Mouse (Mus musculus): Measurements from ENCODE around the gene Ifi47.
"Not testable (repeated sequence)": the region's sequence is repeated elsewhere in the genome, so short reads cannot be mapped to it uniquely, and the experiment has no call there.

Ifi47 gene

GRCm38 (mm10) chr11:49076001-49076757 lies at the start of gene Ifi47:
Gene Ifi47, plus strand, starts transcription at chr11:49076587.
- DNase-seq, result not testable (repeated sequence)

- not testable (repeated sequence) for DNase-seq
These were observed 26.3 kb upstream of the Ifi47 start for GRCm38 (mm10) chr11:49050064-49050463.

GRCm38 (mm10) chr11:49051093-49051891 lies 25.1 kb upstream of the Ifi47 start, which contains the start of gene 9930111J21Rik2:
Gene 9930111J21Rik2, minus strand, starts transcription at chr11:49051242.
- not testable (repeated sequence) for DNase-seq

GRCm38 (mm10) chr11:49051894-49052293 lies 24.5 kb upstream of the Ifi47 start:
- not testable (repeated sequence) for DNase-seq

- not testable (repeated sequence) for DNase-seq
These were observed 16.3 kb upstream of the Ifi47 start for GRCm38 (mm10) chr11:49060061-49060460.

GRCm38 (mm10) chr11:49061865-49062264 lies 14.5 kb upstream of the Ifi47 start:
- DNase-seq, result not testable (repeated sequence)

- DNase-seq, result not testable (repeated sequence)
These were observed 12.5 kb upstream of the Ifi47 start, which contains the start of gene Tgtp2 for GRCm38 (mm10) chr11:49063713-49064469. Gene Tgtp2, minus strand, starts transcription at chr11:49064206.

GRCm38 (mm10) chr11:49068358-49068757 lies 8.0 kb upstream of the Ifi47 start:
- no peak for DNase-seq

- no peak for DNase-seq
These were observed 625 bp downstream of the Ifi47 start for GRCm38 (mm10) chr11:49077012-49077411.

- no peak for DNase-seq
These were observed 2.3 kb downstream of the Ifi47 start for GRCm38 (mm10) chr11:49078719-49079118.

- no peak for DNase-seq
These were observed 4.2 kb downstream of the Ifi47 start for GRCm38 (mm10) chr11:49080636-49081035.

GRCm38 (mm10) chr11:49081356-49081755 lies 5.0 kb downstream of the Ifi47 start:
- DNase-seq, result no peak

GRCm38 (mm10) chr11:49081886-49082285 lies 5.5 kb downstream of the Ifi47 start:
- DNase-seq, result no peak

- DNase-seq, result no peak
These were observed 6.8 kb downstream of the Ifi47 start for GRCm38 (mm10) chr11:49083146-49083545.

- DNase-seq, result no peak
These were observed 7.4 kb downstream of the Ifi47 start for GRCm38 (mm10) chr11:49083808-49084207.

GRCm38 (mm10) chr11:49084385-49084784 lies 8.0 kb downstream of the Ifi47 start:
- DNase-seq, result no peak

GRCm38 (mm10) chr11:49084875-49085274 lies 8.5 kb downstream of the Ifi47 start:
- DNase-seq, result no peak

GRCm38 (mm10) chr11:49086858-49087361 lies 10.5 kb downstream of the Ifi47 start:
- no peak for DNase-seq

GRCm38 (mm10) chr11:49087830-49088616 lies 11.6 kb downstream of the Ifi47 start:
- DNase-seq, result no peak

GRCm38 (mm10) chr11:49088990-49089652 lies 12.7 kb downstream of the Ifi47 start:
- DNase-seq, result no peak

Measured in layer of hippocampus, adult 9-11 months (tissue).